Mouse (Mus musculus): ENCODE results near the gene AF067063.
"Not testable (repeated sequence)": the region's sequence is repeated elsewhere in the genome, so short reads cannot be mapped to it uniquely, and the experiment has no call there.

DNA sequence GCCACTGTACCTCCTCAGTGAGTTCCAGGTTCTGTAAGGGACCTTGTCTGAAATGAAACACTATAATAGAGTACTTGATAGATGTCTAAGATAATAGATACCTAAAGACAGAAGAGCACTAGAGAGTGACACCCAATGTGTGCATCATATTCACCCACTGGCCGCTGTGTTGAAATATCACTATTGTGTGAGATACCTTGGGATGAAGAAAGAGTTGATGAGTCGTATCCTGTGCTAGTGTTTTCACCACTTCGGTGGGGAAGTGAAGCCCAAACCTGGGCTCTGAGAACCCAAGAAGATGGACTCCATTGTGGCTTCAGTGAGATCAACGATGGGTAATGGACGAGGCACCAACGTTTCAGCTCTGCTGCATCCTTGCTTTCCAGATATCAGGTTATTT, 32.4 kb upstream of the AF067063 start:
- not testable (repeated sequence) for TF ChIP-seq CTCF (IDR thresholded peaks at IDR 0.05; ENCODE audit: low read depth, low read length); POLR2A (IDR thresholded peaks at IDR 0.05; ENCODE audit: extremely low read depth, insufficient read depth, low read length)

All from liver, adult 2 months (tissue).